Mouse (Mus musculus) CD4-positive, CD25-positive, alpha-beta regulatory T cell, adult 4 months (primary cell): ENCODE measurements at regions not wholly inside any gene's neighbourhood (a gene's known extent, or its start where the extent isn't known, plus 50 kb on each side); places are given as distances from the start of the nearest gene placed in this dataset.
A peak's percentile ranks its signal among the peaks of the same experiment; 100 is the strongest.
"Not testable (repeated sequence)": the region's sequence is repeated elsewhere in the genome, so short reads cannot be mapped to it uniquely, and the experiment has no call there.

Experiments used
- ATAC-seq: one replicate; pipeline ENCODE4 v1.8.0; 2017

DNA sequence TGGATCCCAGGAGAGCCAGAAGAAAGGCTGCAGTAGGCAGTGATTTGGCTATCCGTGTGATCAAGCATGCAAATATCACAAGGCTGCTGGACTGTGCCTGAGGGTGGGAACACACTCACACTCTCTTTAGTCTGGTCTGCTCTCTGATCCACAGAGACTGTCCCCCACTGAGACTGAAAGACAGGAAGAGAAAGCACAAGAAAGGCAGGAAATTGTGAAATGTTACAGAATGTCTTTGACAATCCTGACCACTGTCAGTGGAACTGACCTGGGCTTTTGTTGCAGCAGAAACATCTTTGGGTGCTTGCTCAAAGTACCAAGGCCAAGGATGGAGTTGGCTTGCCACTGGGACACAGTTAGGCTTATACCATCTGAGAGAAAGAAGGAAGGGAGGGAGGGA lies 52.3 kb upstream of the Gpd2 start:
- ATAC-seq = no peak

DNA sequence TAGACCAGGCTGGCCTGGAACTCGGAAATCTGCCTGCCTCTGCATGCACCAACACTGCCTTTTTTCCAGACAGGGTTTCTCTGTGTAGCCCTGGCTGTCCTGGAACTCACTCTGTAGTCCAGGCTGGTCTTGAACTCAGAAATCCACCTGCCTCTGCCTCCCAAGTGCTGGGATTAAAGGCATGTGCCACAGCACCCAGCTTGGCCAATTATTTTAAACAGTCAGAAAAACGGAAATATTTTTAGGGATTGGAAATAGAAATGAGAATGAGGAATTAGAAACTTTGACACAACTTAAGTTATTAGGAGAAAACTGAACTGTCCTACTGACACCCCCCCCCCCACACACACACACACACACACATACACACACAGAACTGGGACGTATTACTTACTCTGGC lies 54.3 kb upstream of the Gpd2 start:
- ATAC-seq = not testable (repeated sequence)

DNA sequence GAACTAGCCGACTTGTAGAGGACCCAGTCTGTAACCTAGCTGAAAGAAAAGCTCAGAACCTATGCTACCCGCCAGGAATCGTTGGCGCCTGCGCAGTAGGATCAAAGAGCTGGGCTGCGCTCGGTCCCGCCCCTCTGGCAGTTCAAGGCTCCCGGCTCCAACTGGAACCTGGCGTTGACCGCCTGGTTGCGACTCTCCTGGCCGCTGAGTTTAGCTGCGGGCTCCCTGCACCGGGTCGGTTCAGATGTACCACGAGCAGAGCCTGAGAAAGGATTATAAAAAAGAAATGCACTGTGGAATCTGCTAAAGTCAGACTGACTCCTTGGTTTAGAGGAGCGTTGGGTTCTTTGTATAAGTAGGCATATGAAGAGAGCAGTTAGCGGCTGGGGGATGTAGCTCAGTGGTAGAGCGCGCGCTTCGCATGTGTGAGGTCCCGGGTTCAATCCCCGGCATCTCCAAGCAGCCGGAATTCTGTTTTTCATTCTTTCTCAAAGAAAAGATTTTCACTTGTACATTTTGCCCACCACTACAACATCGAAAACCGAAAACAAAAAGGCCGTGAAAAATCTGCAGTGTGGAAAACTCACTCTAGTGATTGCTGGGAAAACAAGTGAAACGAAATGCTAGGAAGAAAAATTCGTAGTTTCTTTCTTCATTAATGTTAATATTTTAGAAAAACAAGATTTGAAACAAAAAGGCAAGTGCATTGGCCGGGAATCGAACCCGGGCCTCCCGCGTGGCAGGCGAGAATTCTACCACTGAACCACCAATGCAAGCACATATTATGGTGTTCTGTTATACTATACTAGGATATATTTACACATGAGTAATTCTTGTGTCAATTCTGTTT lies 55.5 kb upstream of the Gpd2 start:
- peak; percentile 88 for ATAC-seq

DNA sequence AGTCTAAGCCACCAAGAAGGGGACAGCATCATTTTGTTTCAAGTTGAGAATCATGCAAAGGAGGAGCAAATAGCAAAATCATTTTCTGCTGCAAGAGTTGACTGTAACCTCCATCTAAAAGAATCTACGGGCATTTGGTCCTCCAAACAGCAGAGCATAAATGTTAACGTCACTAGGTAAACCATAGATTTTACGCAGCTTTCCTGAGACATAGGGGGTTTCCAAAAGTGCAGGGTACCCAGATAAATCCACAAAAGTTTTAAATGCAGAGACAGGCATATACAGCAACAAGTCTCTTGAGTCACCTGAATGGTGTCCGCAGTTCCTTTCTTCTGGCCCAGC lies 56.1 kb upstream of the Gpd2 start:
- ATAC-seq = peak; percentile 60

DNA sequence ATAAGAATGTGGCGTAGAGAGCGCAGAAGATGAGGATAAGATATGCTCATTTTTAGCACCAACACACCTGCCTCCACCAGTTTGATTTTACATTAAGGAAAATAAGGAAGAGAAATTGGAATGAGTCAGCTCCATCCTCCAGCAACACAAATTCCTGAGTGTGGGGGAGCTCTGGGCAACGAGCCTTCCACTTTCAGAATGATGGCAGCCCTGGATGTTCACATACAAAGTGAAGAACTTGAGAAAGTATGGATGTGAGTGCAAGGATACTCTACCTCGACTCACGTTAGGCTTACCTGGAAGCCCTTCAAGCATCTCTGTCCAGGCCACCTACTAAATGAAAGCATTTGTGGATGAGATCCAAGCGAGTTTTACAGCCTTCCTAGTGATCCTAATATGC lies 54.3 kb upstream of the Nr4a2 start:
- no peak for ATAC-seq

DNA sequence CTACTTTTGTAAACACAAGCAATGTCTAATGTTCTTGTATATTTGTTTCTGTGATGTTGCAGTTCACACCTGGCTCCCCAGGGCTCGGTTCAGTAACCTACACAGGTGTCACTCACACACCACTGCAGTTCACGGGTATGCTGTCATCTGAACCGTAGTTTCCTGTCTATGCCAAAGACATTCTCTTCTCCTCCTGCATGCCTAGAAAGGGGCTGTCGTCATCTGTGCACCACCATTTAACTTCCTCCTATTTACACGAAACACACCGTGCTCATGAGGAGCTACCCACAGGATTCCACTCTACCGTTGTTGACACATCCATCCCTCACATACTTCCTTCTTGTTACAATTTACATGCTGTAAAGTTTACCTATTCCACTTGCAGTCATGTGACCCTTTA lies 52.7 kb upstream of the Nr4a2 start:
- ATAC-seq = no peak

DNA sequence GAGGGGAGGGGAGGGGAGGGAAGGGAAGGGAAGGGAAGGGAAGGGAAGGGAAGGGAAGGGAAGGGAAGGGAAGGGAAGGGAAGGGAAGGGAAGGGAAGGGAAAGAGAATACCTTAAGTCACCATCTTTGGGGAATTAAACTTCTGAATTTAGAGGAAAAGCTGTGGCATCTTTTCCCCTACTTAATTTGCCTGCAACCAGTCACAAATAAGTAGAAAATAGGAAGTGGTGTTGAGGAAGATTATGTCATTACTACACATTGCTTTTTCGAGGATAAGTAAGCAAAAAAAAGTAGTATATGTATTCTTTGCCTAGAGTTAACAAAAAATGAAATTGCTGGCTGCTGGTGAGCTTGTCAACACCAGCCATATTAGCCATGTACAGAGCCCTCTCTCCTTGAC lies 51.4 kb upstream of the Nr4a2 start:
- ATAC-seq = no peak
